Mouse (Mus musculus) small intestine, adult 2 months (tissue): ENCODE data around the gene Banf1.

Experiments
- CTCF ChIP-seq: fragments of 200-500 bp; IDR thresholded peaks from 2 replicates; pipeline ENCODE4 v1.5.1; 2012; ENCODE audit warnings: low read depth, mild to moderate bottlenecking, control low read depth, inconsistent platforms, low read length, moderate library complexity, mixed read lengths; ENCODE audit not compliant: insufficient replicate concordance, insufficient read length; ENCODE audit errors: extremely low read depth
- POLR2A ChIP-seq: fragments of 200-500 bp; IDR thresholded peaks from 2 replicates; pipeline ENCODE4 v1.6.1; 2012; ENCODE audit warnings: low read depth, mild to moderate bottlenecking, control low read depth, inconsistent platforms, low read length, moderate library complexity

DNA sequence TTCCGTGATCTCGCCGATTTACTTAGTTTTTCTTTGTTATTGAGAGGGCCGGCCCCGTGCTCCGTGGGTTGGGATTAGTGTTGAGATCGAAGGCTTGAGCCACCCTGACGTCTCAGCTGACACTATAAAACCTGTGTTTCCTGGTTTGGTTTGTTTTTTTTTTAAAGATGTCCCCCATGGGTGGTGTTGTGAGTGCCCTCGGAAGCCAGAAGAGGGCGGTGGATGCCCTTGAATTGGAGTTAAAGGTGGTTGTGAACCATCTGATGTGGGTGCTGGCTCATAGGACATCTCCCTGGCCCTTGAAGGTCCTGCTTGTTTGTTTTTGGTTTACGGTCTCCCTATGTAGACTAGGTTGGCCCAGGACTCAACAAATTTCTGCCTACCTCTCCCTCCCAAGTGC, 487 bp upstream of the Banf1 start:
- TF ChIP-seq CTCF (peak; percentile 25; the same call in 1 of the 2 replicates), POLR2A (no peak)
